Mouse (Mus musculus): ENCODE measurements around the gene Kif13a.

- TF ChIP-seq CTCF (conservative IDR thresholded peaks at IDR 0.05; ENCODE audit: insufficient read depth, insufficient read length, low read depth, low read length): no peak
- TF ChIP-seq POLR2A (IDR thresholded peaks at IDR 0.05; ENCODE audit: low read depth, low read length): no peak
Observed at GRCm38 (mm10) chr13:46946041-46946440, 16.4 kb upstream of the Kif13a start.
